Mouse (Mus musculus): ENCODE data around the gene Fbxl8.
"Not testable (repeated sequence)": the region's sequence is repeated elsewhere in the genome, so short reads cannot be mapped to it uniquely, and the experiment has no call there.

The Fbxl8 gene

GRCm38 (mm10) chr8:105264024-105264982 is at the start of gene Fbxl8, which contains the start of gene Tradd:
TSS of gene Fbxl8 (plus strand) at chr8:105264648.
TSS of gene Tradd (minus strand) at chr8:105264609.
- peak in 1 of 2 experiments; percentile 69 for DNase-seq (ENCODE audit: low spot score in 2 of 2)

- DNase-seq (ENCODE audit: low spot score in 2 of 2), result no peak
Observed at GRCm38 (mm10) chr8:105217926-105218522, 46.4 kb upstream of the Fbxl8 start.

GRCm38 (mm10) chr8:105223850-105224249 is 40.6 kb upstream of the Fbxl8 start:
- no peak for DNase-seq (ENCODE audit: low spot score in 2 of 2)

- peak; percentile 92 to 96 for DNase-seq (ENCODE audit: low spot score in 2 of 2)
Observed at GRCm38 (mm10) chr8:105224413-105225271, 39.8 kb upstream of the Fbxl8 start, which contains the start of gene D230025D16Rik. TSS of gene D230025D16Rik (plus strand) at chr8:105225145.

- DNase-seq (ENCODE audit: low spot score in 2 of 2), result no peak
Observed at GRCm38 (mm10) chr8:105225272-105225593, 39.2 kb upstream of the Fbxl8 start.

- DNase-seq (ENCODE audit: low spot score in 2 of 2), result no peak
Observed at GRCm38 (mm10) chr8:105225917-105226316, 38.5 kb upstream of the Fbxl8 start.

GRCm38 (mm10) chr8:105231503-105232320 is 32.7 kb upstream of the Fbxl8 start:
- no peak for DNase-seq (ENCODE audit: low spot score in 2 of 2)

GRCm38 (mm10) chr8:105232321-105232693 is 32.1 kb upstream of the Fbxl8 start:
- DNase-seq (ENCODE audit: low spot score in 2 of 2), result not testable (repeated sequence)

- no peak for DNase-seq (ENCODE audit: low spot score in 2 of 2)
Observed at GRCm38 (mm10) chr8:105233126-105233935, 31.1 kb upstream of the Fbxl8 start.

GRCm38 (mm10) chr8:105235206-105235605 is 29.2 kb upstream of the Fbxl8 start:
- no peak for DNase-seq (ENCODE audit: low spot score in 2 of 2)

GRCm38 (mm10) chr8:105237442-105238142 is 26.9 kb upstream of the Fbxl8 start:
- no peak for DNase-seq (ENCODE audit: low spot score in 2 of 2)

- no peak for DNase-seq (ENCODE audit: low spot score in 2 of 2)
Observed at GRCm38 (mm10) chr8:105241016-105241415, 23.4 kb upstream of the Fbxl8 start.

- no peak for DNase-seq (ENCODE audit: low spot score in 2 of 2)
Observed at GRCm38 (mm10) chr8:105251954-105252353, 12.5 kb upstream of the Fbxl8 start.

GRCm38 (mm10) chr8:105252680-105253537 is 11.5 kb upstream of the Fbxl8 start:
- no peak for DNase-seq (ENCODE audit: low spot score in 2 of 2)

- no peak for DNase-seq (ENCODE audit: low spot score in 2 of 2)
Observed at GRCm38 (mm10) chr8:105253766-105254151, 10.7 kb upstream of the Fbxl8 start.

GRCm38 (mm10) chr8:105254152-105254965 is 10.1 kb upstream of the Fbxl8 start:
- DNase-seq (ENCODE audit: low spot score in 2 of 2), result peak; percentile 89 to 95

- DNase-seq (ENCODE audit: low spot score in 2 of 2), result peak; percentile 84 to 87
Observed at GRCm38 (mm10) chr8:105254966-105255350, 9.5 kb upstream of the Fbxl8 start, which contains the start of gene B3gnt9. TSS of gene B3gnt9 (minus strand) at chr8:105255153.
